Mouse (Mus musculus) midbrain, embryonic 10.5 days (tissue): Measurements from ENCODE around the gene Frrs1l. TPM values are rescaled to one million over a fixed set of nuclear protein-coding genes. Genes with fewer than 3 reads are reported as not detected.
A peak's percentile ranks its signal among the peaks of the same experiment; 100 is the strongest.

Source experiments
- DNase-seq: peaks from one replicate; pipeline ENCODE4 v3.0.0-alpha.2; 2017; ENCODE audit warnings: low spot score
- H3K27ac ChIP-seq: fragments of 300-500 bp; sonication (generic); replicated peaks from 2 replicates; pipeline ENCODE4 v1.5.1; 2016; ENCODE audit warnings: mild to moderate bottlenecking
- H3K27me3 ChIP-seq: fragments of 300-500 bp; sonication (generic); 2 replicates; pipeline ENCODE4 v1.6.1; 2016; ENCODE audit warnings: low read depth, mild to moderate bottlenecking; ENCODE audit not compliant: poor library complexity, severe bottlenecking
- H3K36me3 ChIP-seq: fragments of 300-500 bp; sonication (generic); 2 replicates; pipeline ENCODE4 v1.6.1; 2016; ENCODE audit warnings: mild to moderate bottlenecking, moderate library complexity
- H3K4me1 ChIP-seq: fragments of 300-500 bp; sonication (generic); 2 replicates; pipeline ENCODE4 v1.6.1; 2016
- H3K4me3 ChIP-seq: fragments of 300-500 bp; sonication (generic); 2 replicates; pipeline ENCODE4 v1.5.1; 2016; ENCODE audit warnings: mild to moderate bottlenecking, moderate library complexity
- H3K9me3 ChIP-seq: fragments of 300-500 bp; sonication (generic); replicated peaks from 2 replicates; pipeline ENCODE4 v1.6.1; 2016; ENCODE audit warnings: mild to moderate bottlenecking
- WGBS: fragments of 180-500 bp; shearing (Covaris S2); methylation state at CpG from one replicate; pipeline ENCODE4 v1.1.7; 2016; 5-methylcytosine and 5-hydroxymethylcytosine counted together
- polyA plus RNA-seq: library from polyadenylated mRNA; unstranded; fragments of >200 nt; fragmentation: Nextera tagmentation; extraction: Ambion mirVana; gene quantifications from 2 replicates; pipeline ENCODE4 v1.2.1, GENCODE M21; 2016

Frrs1l gene
- 2.0 and 3.3 TPM in 2 replicates for polyA plus RNA-seq

- peak within 1 kb of the TSS; percentile 81 for H3K4me3 ChIP-seq
- no peak for DNase-seq
- H3K27ac ChIP-seq = peak within 1 kb of the TSS; percentile 81
- under 1% methylated on average over 44 of the region's 44 CpGs for WGBS
- H3K9me3 ChIP-seq = peaks cover 7% of the 10 kb centered on the region; the same call in 1 of the 2 replicates
- H3K36me3 ChIP-seq = no peaks in the 10 kb centered on the region
- peaks cover 54% of the 10 kb centered on the region for H3K27me3 ChIP-seq
- peaks cover 16% of the 10 kb centered on the region for H3K4me1 ChIP-seq
Measured at GRCm38 (mm10) chr4:56990215-56990584, at the start of gene Frrs1l. Gene Frrs1l (minus strand): TSS chr4:56990391.

GRCm38 (mm10) chr4:57039127-57040031, 49.2 kb upstream of the Frrs1l start:
- Histone ChIP-seq H3K27ac (peak overlapping the region; percentile 80), H3K27me3 (peaks cover 21% of the 10 kb centered on the region), H3K4me1 (peaks cover 15% of the 10 kb centered on the region), H3K9me3 (no peaks in the 10 kb centered on the region), H3K36me3 (no peaks in the 10 kb centered on the region), H3K4me3 (peak overlapping the region; percentile 57)
- WGBS = 11% methylated on average over 23 of the region's 23 CpGs
- DNase-seq = peak; percentile 66

GRCm38 (mm10) chr4:57037554-57037953, 47.4 kb upstream of the Frrs1l start:
- peaks cover 15% of the 10 kb centered on the region for H3K4me1 ChIP-seq
- H3K36me3 ChIP-seq = no peaks in the 10 kb centered on the region
- DNase-seq = no peak
- H3K9me3 ChIP-seq = no peaks in the 10 kb centered on the region
- 80% methylated on average over 7 of the region's 7 CpGs for WGBS
- H3K27ac ChIP-seq = no peak overlapping the region
- H3K27me3 ChIP-seq = peaks cover 21% of the 10 kb centered on the region
- H3K4me3 ChIP-seq = no peak overlapping the region

- no peak for DNase-seq
- Histone ChIP-seq H3K27ac (no peak overlapping the region), H3K27me3 (peaks cover 15% of the 10 kb centered on the region), H3K36me3 (no peaks in the 10 kb centered on the region), H3K4me1 (peaks cover 3% of the 10 kb centered on the region), H3K9me3 (no peaks in the 10 kb centered on the region), H3K4me3 (no peak overlapping the region)
- 78% methylated on average over 5 of the region's 5 CpGs for WGBS
Measured at GRCm38 (mm10) chr4:57034169-57034568, 44.0 kb upstream of the Frrs1l start.

- Histone ChIP-seq H3K9me3 (no peaks in the 10 kb centered on the region), H3K27me3 (no peaks in the 10 kb centered on the region), H3K4me3 (no peak overlapping the region), H3K27ac (no peak overlapping the region), H3K4me1 (no peaks in the 10 kb centered on the region; the same call in 1 of the 2 replicates), H3K36me3 (no peaks in the 10 kb centered on the region)
- DNase-seq = no peak
- WGBS = 87% methylated on average over 4 of the region's 4 CpGs
Measured at GRCm38 (mm10) chr4:57031440-57031839, 41.2 kb upstream of the Frrs1l start.

GRCm38 (mm10) chr4:57027954-57028353, 37.8 kb upstream of the Frrs1l start:
- Histone ChIP-seq H3K4me3 (no peak overlapping the region), H3K9me3 (no peaks in the 10 kb centered on the region), H3K27ac (no peak overlapping the region), H3K27me3 (no peaks in the 10 kb centered on the region), H3K4me1 (no peaks in the 10 kb centered on the region; the same call in 1 of the 2 replicates), H3K36me3 (no peaks in the 10 kb centered on the region)
- WGBS = 76% methylated on average over 10 of the region's 10 CpGs
- DNase-seq = no peak

GRCm38 (mm10) chr4:57023527-57023926, 33.3 kb upstream of the Frrs1l start:
- H3K27ac ChIP-seq = 0 out of 2 replicates have a peak overlapping the region, but pooled peaks have one; percentile 30

GRCm38 (mm10) chr4:57021288-57021687, 31.1 kb upstream of the Frrs1l start:
- Histone ChIP-seq H3K27me3 (peaks cover 10% of the 10 kb centered on the region), H3K4me1 (0 out of 2 replicates have a peak, but pooled peaks cover 4% of the 10 kb centered on the region), H3K4me3 (no peak overlapping the region), H3K27ac (no peak overlapping the region), H3K36me3 (no peaks in the 10 kb centered on the region), H3K9me3 (no peaks in the 10 kb centered on the region)
- DNase-seq = no peak
- WGBS = 85% methylated on average over 3 of the region's 3 CpGs

More at GRCm38 (mm10) chr4:57023527-57023926, 33.3 kb upstream of the Frrs1l start:
- DNase-seq = no peak
- H3K4me3 ChIP-seq = no peak overlapping the region
- no peaks in the 10 kb centered on the region for H3K9me3 ChIP-seq
- no peaks in the 10 kb centered on the region for H3K27me3 ChIP-seq
- 75% methylated on average over 3 of the region's 3 CpGs for WGBS
- no peaks in the 10 kb centered on the region for H3K36me3 ChIP-seq
- no peaks in the 10 kb centered on the region; the same call in 1 of the 2 replicates for H3K4me1 ChIP-seq

- peak; percentile 73 for DNase-seq
- peaks cover 21% of the 10 kb centered on the region for H3K27me3 ChIP-seq
- H3K4me1 ChIP-seq = 0 out of 2 replicates have a peak, but pooled peaks cover 4% of the 10 kb centered on the region
- H3K27ac ChIP-seq = no peak overlapping the region
- H3K9me3 ChIP-seq = no peaks in the 10 kb centered on the region
- 29% methylated on average over 5 of the region's 5 CpGs for WGBS
- H3K36me3 ChIP-seq = no peaks in the 10 kb centered on the region
- no peak overlapping the region for H3K4me3 ChIP-seq
Measured at GRCm38 (mm10) chr4:57017229-57017628, 27.0 kb upstream of the Frrs1l start.

- no peak for DNase-seq
- Histone ChIP-seq H3K36me3 (no peaks in the 10 kb centered on the region), H3K9me3 (no peaks in the 10 kb centered on the region), H3K27ac (no peak overlapping the region), H3K4me3 (no peak overlapping the region), H3K27me3 (peaks cover 28% of the 10 kb centered on the region), H3K4me1 (0 out of 2 replicates have a peak, but pooled peaks cover 4% of the 10 kb centered on the region)
- WGBS = 54% methylated on average over 18 of the region's 18 CpGs
Measured at GRCm38 (mm10) chr4:57016366-57017171, 26.4 kb upstream of the Frrs1l start.

GRCm38 (mm10) chr4:57015032-57015431, 24.8 kb upstream of the Frrs1l start:
- no peaks in the 10 kb centered on the region for H3K36me3 ChIP-seq
- no peaks in the 10 kb centered on the region for H3K9me3 ChIP-seq
- DNase-seq = no peak
- no peak overlapping the region for H3K27ac ChIP-seq
- H3K27me3 ChIP-seq = peaks cover 29% of the 10 kb centered on the region
- peaks cover 13% of the 10 kb centered on the region; the same call in 1 of the 2 replicates for H3K4me1 ChIP-seq
- no peak overlapping the region for H3K4me3 ChIP-seq
- 90% methylated on average over 5 of the region's 5 CpGs for WGBS

GRCm38 (mm10) chr4:57011454-57012046, 21.4 kb upstream of the Frrs1l start:
- peaks cover 21% of the 10 kb centered on the region for H3K27me3 ChIP-seq
- H3K4me3 ChIP-seq = no peak overlapping the region
- no peaks in the 10 kb centered on the region for H3K9me3 ChIP-seq
- H3K36me3 ChIP-seq = no peaks in the 10 kb centered on the region
- 70% methylated on average over 8 of the region's 8 CpGs for WGBS
- H3K27ac ChIP-seq = no peak overlapping the region
- H3K4me1 ChIP-seq = peaks cover 12% of the 10 kb centered on the region; the same call in 1 of the 2 replicates
- no peak for DNase-seq
